Mouse (Mus musculus): ENCODE results near the gene Tpra1. TPM values are rescaled to one million over a fixed set of nuclear protein-coding genes. Genes with fewer than 3 reads are reported as not detected.

Tpra1 gene
- polyA plus RNA-seq, 1 experiment from 2014 or later, result 36.9 TPM

DNA sequence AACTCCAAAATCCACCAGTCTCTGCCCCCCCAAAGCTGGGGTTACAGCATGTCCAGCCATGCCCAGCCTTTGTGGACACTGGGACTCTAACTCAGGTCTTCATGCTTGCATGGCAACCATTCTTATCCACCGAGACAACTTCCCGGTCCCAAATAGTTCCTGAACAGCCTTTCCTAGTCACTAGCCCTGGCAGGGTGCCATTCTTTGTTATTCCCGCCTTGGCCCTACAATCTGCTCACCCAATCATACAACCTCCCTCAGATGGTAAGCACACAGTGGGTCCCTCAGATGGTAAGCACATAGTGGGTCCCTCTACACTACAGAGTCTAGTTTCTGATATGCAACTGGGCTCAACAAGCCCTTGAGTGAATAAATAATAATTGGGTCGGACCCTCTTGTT lies 31.5 kb upstream of the Tpra1 start:
- 65% methylated on average over 4 of the region's 4 CpGs for WGBS
- Histone ChIP-seq H3K4me2 (no peak overlapping the region), H3K4me3 (ENCODE audit: low read depth, low read length) (no peak overlapping the region), H3K36me3 (ENCODE audit: control insufficient read depth, insufficient read depth, low read length) (no peaks in the 10 kb centered on the region), H3K9ac (ENCODE audit: low read length) (no peak overlapping the region), H3K27ac (ENCODE audit: low read depth, low read length) (no peak overlapping the region), H3K4me1 (ENCODE audit: control insufficient read depth, insufficient read depth, low read length) (peaks cover 11% of the 10 kb centered on the region), H3K27me3 (ENCODE audit: control insufficient read depth, insufficient read depth, low read length) (peaks cover 4% of the 10 kb centered on the region), H3K9me3 (ENCODE audit: control insufficient read depth, low read length) (no peaks in the 10 kb centered on the region)
- ATAC-seq (ENCODE audit: low FRiP score), result no peak
- DNase-seq (ENCODE audit: low spot score, missing footprints), result no peak

- H3K4me1 ChIP-seq (ENCODE audit: control insufficient read depth, insufficient read depth, low read length), result peaks cover 11% of the 10 kb centered on the region
- H3K9me3 ChIP-seq (ENCODE audit: control insufficient read depth, low read length), result no peaks in the 10 kb centered on the region
- no peak for DNase-seq (ENCODE audit: low spot score, missing footprints)
- 62% methylated on average over 8 of the region's 8 CpGs for WGBS
- H3K4me3 ChIP-seq (ENCODE audit: low read depth, low read length), result no peak overlapping the region
- no peak overlapping the region for H3K9ac ChIP-seq (ENCODE audit: low read length)
- no peak overlapping the region for H3K4me2 ChIP-seq
- H3K27me3 ChIP-seq (ENCODE audit: control insufficient read depth, insufficient read depth, low read length), result peaks cover 4% of the 10 kb centered on the region
- H3K36me3 ChIP-seq (ENCODE audit: control insufficient read depth, insufficient read depth, low read length), result no peaks in the 10 kb centered on the region
- no peak overlapping the region for H3K27ac ChIP-seq (ENCODE audit: low read depth, low read length)
- no peak for ATAC-seq (ENCODE audit: low FRiP score)
Observed at GRCm38 (mm10) chr6:88871546-88871945, 30.5 kb upstream of the Tpra1 start.

DNA sequence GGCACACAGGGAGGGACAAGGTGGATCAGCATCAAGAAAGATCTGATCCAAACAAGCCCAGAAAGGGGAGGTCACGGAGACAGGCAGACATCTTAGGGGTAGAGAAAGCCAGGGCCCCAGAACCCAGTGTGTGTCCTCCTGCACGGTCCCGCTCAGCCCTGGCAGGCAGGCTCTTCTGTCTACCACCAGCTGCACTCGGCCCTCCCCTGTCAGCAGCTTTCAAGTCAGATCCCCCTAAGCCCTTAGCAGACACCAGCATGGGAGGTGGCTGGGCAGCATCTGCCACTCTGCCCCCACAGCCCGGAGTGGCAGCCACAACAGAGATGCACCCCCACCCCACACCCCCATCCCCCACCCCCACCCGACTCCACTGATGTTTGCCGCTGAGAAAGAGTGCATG lies 29.2 kb upstream of the Tpra1 start:
- no peaks in the 10 kb centered on the region for H3K9me3 ChIP-seq (ENCODE audit: control insufficient read depth, low read length)
- H3K9ac ChIP-seq (ENCODE audit: low read length), result peak overlapping the region; percentile 33; the same call in 1 of the 2 replicates
- peak overlapping the region; percentile 62 for H3K4me3 ChIP-seq (ENCODE audit: low read depth, low read length)
- DNase-seq (ENCODE audit: low spot score, missing footprints) (peak; percentile 87), ATAC-seq (ENCODE audit: low FRiP score) (peak; percentile 51)
- H3K36me3 ChIP-seq (ENCODE audit: control insufficient read depth, insufficient read depth, low read length), result no peaks in the 10 kb centered on the region
- WGBS, result 23% methylated on average over 7 of the region's 7 CpGs
- H3K4me2 ChIP-seq, result peak overlapping the region; percentile 100
- H3K27me3 ChIP-seq (ENCODE audit: control insufficient read depth, insufficient read depth, low read length), result peaks cover 4% of the 10 kb centered on the region
- peaks cover 11% of the 10 kb centered on the region for H3K4me1 ChIP-seq (ENCODE audit: control insufficient read depth, insufficient read depth, low read length)
- H3K27ac ChIP-seq (ENCODE audit: low read depth, low read length), result no peak overlapping the region

DNA sequence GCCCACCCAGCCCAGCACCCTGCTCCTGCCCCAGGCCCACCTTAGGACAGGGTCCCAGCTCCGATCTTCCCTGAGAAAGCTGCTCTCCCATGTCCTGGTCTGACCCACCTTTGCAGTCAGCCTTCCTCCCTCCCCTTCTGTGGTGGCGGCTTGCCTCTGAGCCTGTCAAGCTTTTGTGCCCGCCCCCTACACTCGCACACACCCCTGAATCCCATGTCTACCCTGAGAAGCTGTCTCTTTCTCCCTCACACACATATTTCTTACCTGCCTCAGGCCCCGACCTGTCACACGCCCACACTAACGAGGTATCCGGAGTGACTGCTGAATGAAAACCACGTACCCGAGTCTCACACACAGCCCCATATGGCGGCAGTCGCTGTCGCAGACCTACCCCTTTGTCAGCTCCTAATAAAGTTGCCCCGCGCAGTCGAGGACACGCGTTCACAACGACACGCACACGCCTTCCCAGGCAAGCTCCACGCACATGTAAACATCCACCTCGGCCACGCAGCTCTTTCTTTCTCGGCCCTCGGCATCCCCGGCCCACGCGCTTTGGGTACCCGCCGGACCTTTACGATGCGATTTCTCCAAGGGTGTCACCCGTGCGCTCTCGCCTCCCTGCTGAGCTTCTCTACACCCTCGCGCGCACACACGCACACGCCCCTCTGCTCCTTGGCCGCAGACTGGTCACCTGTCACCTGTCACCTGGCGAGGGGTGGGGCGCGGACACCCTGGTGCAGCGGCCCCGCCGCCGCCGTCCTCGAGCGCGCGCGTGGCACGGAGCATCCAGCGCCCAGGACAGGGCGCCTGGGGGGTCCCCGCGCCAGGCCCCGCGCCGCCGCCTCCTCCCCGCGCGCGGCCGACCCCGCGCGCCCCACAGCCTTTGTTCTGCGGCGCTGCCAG lies 27.8 kb upstream of the Tpra1 start:
- Histone ChIP-seq H3K27ac (ENCODE audit: low read depth, low read length) (peak overlapping the region; percentile 10), H3K9me3 (ENCODE audit: control insufficient read depth, low read length) (no peaks in the 10 kb centered on the region), H3K4me2 (peak overlapping the region; percentile 100), H3K4me1 (ENCODE audit: control insufficient read depth, insufficient read depth, low read length) (peaks cover 11% of the 10 kb centered on the region), H3K36me3 (ENCODE audit: control insufficient read depth, insufficient read depth, low read length) (no peaks in the 10 kb centered on the region), H3K27me3 (ENCODE audit: control insufficient read depth, insufficient read depth, low read length) (peaks cover 4% of the 10 kb centered on the region), H3K9ac (ENCODE audit: low read length) (peak overlapping the region; percentile 94), H3K4me3 (ENCODE audit: low read depth, low read length) (peak overlapping the region; percentile 62)
- 4% methylated on average over 64 of the region's 74 CpGs for WGBS
- ATAC-seq (ENCODE audit: low FRiP score) (peak; percentile 22), DNase-seq (ENCODE audit: low spot score, missing footprints) (peak; percentile 95)

DNA sequence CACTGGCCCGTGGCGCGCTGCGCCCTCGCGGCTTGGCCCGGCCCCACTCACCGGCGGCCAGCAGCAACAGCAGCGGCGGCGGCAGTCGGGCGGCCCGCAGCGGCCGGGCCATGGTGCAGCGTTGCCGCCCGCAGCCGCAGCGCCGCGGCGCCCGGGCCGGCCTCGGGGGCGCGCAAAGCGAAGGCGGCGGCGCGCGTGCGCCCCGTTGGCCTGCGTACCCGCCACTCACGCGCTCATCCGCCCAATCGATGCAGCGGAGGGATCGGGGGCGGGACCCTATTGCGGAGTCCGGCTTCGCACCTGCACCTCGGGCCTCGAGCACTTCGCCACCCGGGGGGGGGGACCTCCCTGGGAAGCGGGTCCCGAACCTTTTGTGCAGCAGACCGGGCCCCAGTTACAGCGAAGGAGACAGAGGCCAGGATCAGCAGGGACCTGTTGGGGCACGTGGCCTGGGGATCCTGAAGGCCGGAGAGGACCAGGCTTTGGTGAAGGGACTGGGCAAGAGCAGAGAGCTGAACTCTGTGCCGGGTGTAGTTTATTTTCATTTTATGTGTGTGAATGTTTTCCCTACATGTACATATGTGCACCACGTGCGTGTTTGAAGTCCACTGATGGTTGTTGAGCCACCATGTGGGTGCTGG lies 27.1 kb upstream of the Tpra1 start, which contains the start of gene Podxl2:
Podxl2 (minus strand) TSS at position 177 of the 641 bp plus-strand sequence.
- Histone ChIP-seq H3K4me3 (ENCODE audit: low read depth, low read length) (peak within 1 kb of the TSS; percentile 62), H3K9me3 (ENCODE audit: control insufficient read depth, low read length) (no peaks in the 10 kb centered on the region), H3K4me2 (peak within 1 kb of the TSS; percentile 100), H3K27me3 (ENCODE audit: control insufficient read depth, insufficient read depth, low read length) (peaks cover 4% of the 10 kb centered on the region), H3K9ac (ENCODE audit: low read length) (peak within 1 kb of the TSS; percentile 94), H3K4me1 (ENCODE audit: control insufficient read depth, insufficient read depth, low read length) (peaks cover 11% of the 10 kb centered on the region), H3K27ac (ENCODE audit: low read depth, low read length) (peak within 1 kb of the TSS; percentile 10), H3K36me3 (ENCODE audit: control insufficient read depth, insufficient read depth, low read length) (no peaks in the 10 kb centered on the region)
- peak; percentile 99 for DNase-seq (ENCODE audit: low spot score, missing footprints)
- ATAC-seq (ENCODE audit: low FRiP score), result peak; percentile 85
- 6% methylated on average over 53 of the region's 63 CpGs for WGBS

DNA sequence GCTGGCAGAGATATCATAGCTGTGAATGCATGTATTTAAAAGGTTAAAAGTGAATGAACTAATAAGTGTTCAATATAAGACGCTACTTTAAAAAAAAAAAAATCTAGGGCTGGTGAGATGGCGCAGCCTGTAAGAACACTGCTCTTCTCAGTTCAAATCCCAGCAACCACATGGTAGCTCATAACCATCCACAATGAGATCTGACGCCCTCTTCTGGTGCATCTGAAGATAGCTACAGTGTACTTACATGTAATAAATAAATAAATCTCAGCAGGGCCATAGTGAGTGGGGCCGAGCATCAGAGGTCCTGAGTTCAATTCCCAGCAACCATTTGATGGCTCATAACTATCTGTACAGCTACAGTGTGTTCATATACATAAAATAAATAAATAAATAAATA lies 22.6 kb upstream of the Tpra1 start:
- H3K27me3 ChIP-seq (ENCODE audit: control insufficient read depth, insufficient read depth, low read length), result peaks cover under 1% of the 10 kb centered on the region
- H3K9me3 ChIP-seq (ENCODE audit: control insufficient read depth, low read length), result no peaks in the 10 kb centered on the region
- no peak overlapping the region for H3K4me2 ChIP-seq
- peaks cover 9% of the 10 kb centered on the region for H3K36me3 ChIP-seq (ENCODE audit: control insufficient read depth, insufficient read depth, low read length)
- 71% methylated on average over 4 of the region's 4 CpGs for WGBS
- DNase-seq (ENCODE audit: low spot score, missing footprints) (no peak), ATAC-seq (ENCODE audit: low FRiP score) (no peak)
- H3K27ac ChIP-seq (ENCODE audit: low read depth, low read length), result no peak overlapping the region
- H3K9ac ChIP-seq (ENCODE audit: low read length), result no peak overlapping the region
- H3K4me1 ChIP-seq (ENCODE audit: control insufficient read depth, insufficient read depth, low read length), result peaks cover 7% of the 10 kb centered on the region
- H3K4me3 ChIP-seq (ENCODE audit: low read depth, low read length), result no peak overlapping the region

- Histone ChIP-seq H3K27ac (ENCODE audit: low read depth, low read length) (0 out of 2 replicates have a peak overlapping the region, but pooled peaks have one; percentile 11), H3K4me1 (ENCODE audit: control insufficient read depth, insufficient read depth, low read length) (peaks cover 7% of the 10 kb centered on the region), H3K9ac (ENCODE audit: low read length) (no peak overlapping the region), H3K9me3 (ENCODE audit: control insufficient read depth, low read length) (no peaks in the 10 kb centered on the region), H3K36me3 (ENCODE audit: control insufficient read depth, insufficient read depth, low read length) (peaks cover 23% of the 10 kb centered on the region), H3K27me3 (ENCODE audit: control insufficient read depth, insufficient read depth, low read length) (no peaks in the 10 kb centered on the region), H3K4me2 (no peak overlapping the region), H3K4me3 (ENCODE audit: low read depth, low read length) (no peak overlapping the region)
- peak; percentile 70 for ATAC-seq (ENCODE audit: low FRiP score)
- no peak for DNase-seq (ENCODE audit: low spot score, missing footprints)
- 60% methylated on average over 7 of the region's 7 CpGs for WGBS
Observed at GRCm38 (mm10) chr6:88881334-88881733, 20.7 kb upstream of the Tpra1 start.

- ATAC-seq (ENCODE audit: low FRiP score), result no peak
- H3K4me3 ChIP-seq (ENCODE audit: low read depth, low read length), result no peak overlapping the region
- 95% methylated on average over 10 of the region's 10 CpGs for WGBS
- H3K9ac ChIP-seq (ENCODE audit: low read length), result no peak overlapping the region
- H3K36me3 ChIP-seq (ENCODE audit: control insufficient read depth, insufficient read depth, low read length), result peaks cover 38% of the 10 kb centered on the region
- H3K4me2 ChIP-seq, result no peak overlapping the region
- H3K27me3 ChIP-seq (ENCODE audit: control insufficient read depth, insufficient read depth, low read length), result no peaks in the 10 kb centered on the region
- H3K9me3 ChIP-seq (ENCODE audit: control insufficient read depth, low read length), result no peaks in the 10 kb centered on the region
- no peak overlapping the region for H3K27ac ChIP-seq (ENCODE audit: low read depth, low read length)
- peaks cover 7% of the 10 kb centered on the region for H3K4me1 ChIP-seq (ENCODE audit: control insufficient read depth, insufficient read depth, low read length)
- no peak for DNase-seq (ENCODE audit: low spot score, missing footprints)
Observed at GRCm38 (mm10) chr6:88884195-88884594, 17.9 kb upstream of the Tpra1 start.

DNA sequence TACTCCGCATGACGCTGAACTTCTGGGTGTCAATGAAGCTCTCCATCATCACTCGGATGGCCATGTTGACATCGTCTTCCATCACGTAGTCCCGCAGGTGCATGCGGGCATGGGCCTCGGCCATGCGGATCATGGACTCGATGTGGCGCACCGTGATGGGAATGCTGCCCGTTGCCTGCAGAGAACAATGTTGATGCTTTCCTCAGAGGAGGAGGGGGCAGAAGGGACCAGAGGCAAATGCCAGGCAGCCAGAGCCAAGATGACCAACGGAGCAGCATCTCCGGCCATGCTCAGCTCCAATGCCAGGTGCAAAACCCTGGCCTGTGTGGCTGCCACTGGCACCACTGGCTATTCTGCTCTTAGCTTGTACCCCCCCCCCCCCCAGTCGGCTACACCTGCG lies 17.4 kb upstream of the Tpra1 start:
- no peak for ATAC-seq (ENCODE audit: low FRiP score)
- H3K4me2 ChIP-seq, result no peak overlapping the region
- H3K4me3 ChIP-seq (ENCODE audit: low read depth, low read length), result no peak overlapping the region
- no peak for DNase-seq (ENCODE audit: low spot score, missing footprints)
- no peaks in the 10 kb centered on the region for H3K27me3 ChIP-seq (ENCODE audit: control insufficient read depth, insufficient read depth, low read length)
- H3K4me1 ChIP-seq (ENCODE audit: control insufficient read depth, insufficient read depth, low read length), result peaks cover 7% of the 10 kb centered on the region
- H3K9me3 ChIP-seq (ENCODE audit: control insufficient read depth, low read length), result no peaks in the 10 kb centered on the region
- H3K9ac ChIP-seq (ENCODE audit: low read length), result no peak overlapping the region
- 96% methylated on average over 17 of the region's 17 CpGs for WGBS
- H3K27ac ChIP-seq (ENCODE audit: low read depth, low read length), result no peak overlapping the region
- peaks cover 43% of the 10 kb centered on the region for H3K36me3 ChIP-seq (ENCODE audit: control insufficient read depth, insufficient read depth, low read length)

Data from midbrain, embryonic 11.5 days (tissue).